Mouse (Mus musculus) retina, adult 2 months (tissue): Measurements from ENCODE around the gene Sema4f.

Experiments
- DNase-seq: peaks from one replicate; pipeline ENCODE4 v3.0.0-alpha.2; 2012; ENCODE audit warnings: low read depth, low spot score

The Sema4f gene

GRCm38 (mm10) chr6:82915889-82916288 lies 23.7 kb downstream of the Sema4f start:
- DNase-seq = no peak

- DNase-seq = no peak
Observed at GRCm38 (mm10) chr6:82913336-82914247, 26.0 kb downstream of the Sema4f start.

GRCm38 (mm10) chr6:82911303-82911702 lies 28.3 kb downstream of the Sema4f start:
- no peak for DNase-seq

GRCm38 (mm10) chr6:82909136-82909855 lies 30.3 kb downstream of the Sema4f start:
- no peak for DNase-seq

- DNase-seq = no peak
Observed at GRCm38 (mm10) chr6:82908034-82908433, 31.5 kb downstream of the Sema4f start.

- no peak for DNase-seq
Observed at GRCm38 (mm10) chr6:82906985-82907384, 32.6 kb downstream of the Sema4f start.

- DNase-seq = no peak
Observed at GRCm38 (mm10) chr6:82902559-82902958, 37.0 kb downstream of the Sema4f start.

GRCm38 (mm10) chr6:82898745-82899144 lies 40.8 kb downstream of the Sema4f start:
- DNase-seq = no peak

- DNase-seq = no peak
Observed at GRCm38 (mm10) chr6:82898227-82898626, 41.3 kb downstream of the Sema4f start.

GRCm38 (mm10) chr6:82897311-82897710 lies 42.3 kb downstream of the Sema4f start:
- peak; percentile 54 for DNase-seq

GRCm38 (mm10) chr6:82893415-82893814 lies 46.2 kb downstream of the Sema4f start:
- no peak for DNase-seq

- DNase-seq = no peak
Observed at GRCm38 (mm10) chr6:82892540-82892939, 47.0 kb downstream of the Sema4f start.

- DNase-seq = no peak
Observed at GRCm38 (mm10) chr6:82891488-82891887, 48.1 kb downstream of the Sema4f start.

GRCm38 (mm10) chr6:82886330-82886729 lies 53.2 kb downstream of the Sema4f start:
- no peak for DNase-seq

- no peak for DNase-seq
Observed at GRCm38 (mm10) chr6:82885909-82886308, 53.7 kb downstream of the Sema4f start.

GRCm38 (mm10) chr6:82885441-82885840 lies 54.1 kb downstream of the Sema4f start:
- DNase-seq = no peak

- DNase-seq = no peak
Observed at GRCm38 (mm10) chr6:82884570-82884969, 55.0 kb downstream of the Sema4f start.

- DNase-seq = no peak
Observed at GRCm38 (mm10) chr6:82881485-82882096, 58.0 kb downstream of the Sema4f start.

GRCm38 (mm10) chr6:82880807-82881206 lies 58.8 kb downstream of the Sema4f start:
- no peak for DNase-seq

GRCm38 (mm10) chr6:82879463-82880089 lies 60.0 kb downstream of the Sema4f start:
- DNase-seq = no peak

GRCm38 (mm10) chr6:82875509-82875935 lies 64.0 kb downstream of the Sema4f start:
- DNase-seq = no peak

- DNase-seq = no peak
Observed at GRCm38 (mm10) chr6:82872332-82872707, 67.2 kb downstream of the Sema4f start.
